Mouse (Mus musculus): ENCODE measurements around the gene Bend3.

DNA sequence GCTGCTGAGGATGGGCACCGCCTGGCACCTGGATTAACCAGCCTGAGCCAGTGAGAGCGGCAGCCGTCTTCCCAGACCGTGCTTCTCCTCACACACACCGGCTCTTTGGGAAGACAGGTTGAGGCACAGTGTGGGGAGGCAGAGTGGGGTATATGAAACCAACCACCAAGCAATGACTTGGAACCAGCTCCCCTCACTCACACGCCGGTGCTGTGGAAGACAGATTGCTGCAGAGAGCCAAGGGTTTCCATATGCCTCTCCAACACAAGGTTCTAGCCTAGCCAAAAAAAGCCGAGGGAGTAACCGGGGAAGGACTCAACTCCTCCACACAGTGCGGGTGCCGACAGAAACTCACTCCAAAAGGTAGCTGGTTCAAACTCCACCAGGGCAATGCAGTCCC is 80.7 kb downstream of the Bend3 start:
- TF ChIP-seq CTCF (IDR thresholded peaks at IDR 0.05; ENCODE audit: extremely low read depth, insufficient read length, insufficient replicate concordance, low read depth, low read length) (no peak), POLR2A (IDR thresholded peaks at IDR 0.05; ENCODE audit: low read depth, low read length) (no peak)
